ENCODE assay signal across 11 mouse cellular contexts in the genomic region with DNA sequence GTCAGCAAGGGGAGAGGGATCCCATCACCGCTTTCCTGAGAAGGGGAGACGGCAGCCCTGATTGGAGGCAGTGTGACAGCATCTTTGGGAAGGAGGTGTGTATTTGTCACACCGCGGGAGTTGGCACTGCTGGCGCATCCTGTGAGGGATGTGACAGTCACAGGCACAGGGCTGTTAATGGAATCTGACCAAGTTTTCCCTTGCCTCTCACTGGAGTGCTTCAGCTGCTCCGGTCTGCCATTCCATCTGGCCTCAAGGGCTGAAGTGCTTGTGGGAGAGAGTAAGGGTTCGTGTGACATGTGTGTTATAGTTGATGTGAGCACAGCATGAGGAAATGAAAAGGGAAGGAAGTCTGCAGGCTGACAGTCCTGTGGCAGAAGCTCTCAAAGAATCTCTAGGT. TPM values are rescaled to one million over a fixed set of nuclear protein-coding genes. Genes with fewer than 3 reads are reported as not detected.
DNase-seq lines count a peak whose midpoint lies in the region; ATAC-seq lines count a peak whose summit lies in the region.
"Had no signal": no experiment of that assay in that cellular context is flagged by ENCODE, and none has a peak within 500 bp of the region (broad histone marks: within the 10 kb centered on the region; RNA-seq: fewer than 3 reads in every experiment).

No protein-coding gene starts in this region.

- peak; percentile 83 for DNase-seq in forebrain, embryonic 14.5 days (ENCODE audit: low spot score)
- DNase-seq in forebrain, embryonic 11.5 days (ENCODE audit: low spot score): no peak
- DNase-seq in cerebellum, postnatal 36 days: peak; percentile 87 to 89
- DNase-seq in layer of hippocampus, postnatal 10 days (ENCODE audit: low spot score in 2 of 2): peak; percentile 48 to 56
- DNase-seq in right cerebral cortex, adult 2 months (ENCODE audit: low spot score in 2 of 2): peak; percentile 73 to 74
- no peak for DNase-seq in kidney, postnatal 36 days
- no peak for DNase-seq in spleen, postnatal 4 days (ENCODE audit: low spot score in 2 of 2)
- no peak for DNase-seq in urinary bladder, postnatal 36 days (ENCODE audit: low spot score in 2 of 2)
- DNase-seq: heart, postnatal 14 days; lung, postnatal 14 days; spleen, adult 18-20 months had no signal

- WGBS in forebrain, embryonic 14.5 days: 65% methylated on average over 7 of the region's 7 CpGs
- WGBS in forebrain, embryonic 11.5 days: 84% methylated on average over 7 of the region's 7 CpGs

- H3K9ac ChIP-seq in forebrain, embryonic 14.5 days (ENCODE audit: low read length): no peak overlapping the region
- H3K9ac ChIP-seq in forebrain, embryonic 11.5 days (ENCODE audit: low read length): no peak overlapping the region

- ATAC-seq in forebrain, embryonic 14.5 days: peak; percentile 78; the same call in 1 of the 2 replicates
- ATAC-seq in forebrain, embryonic 11.5 days (replicated peaks; ENCODE audit: low FRiP score): no peak

- no peak overlapping the region for H3K4me2 ChIP-seq in forebrain, embryonic 14.5 days (ENCODE audit: low read length)
- no peak overlapping the region for H3K4me2 ChIP-seq in forebrain, embryonic 11.5 days (ENCODE audit: low read depth, low read length, severe bottlenecking)

- no peaks in the 10 kb centered on the region for H3K9me3 ChIP-seq in forebrain, embryonic 14.5 days (replicated peaks; ENCODE audit: control insufficient read depth, low read length)
- H3K9me3 ChIP-seq in forebrain, embryonic 11.5 days (ENCODE audit: control insufficient read depth, low read length): no peaks in the 10 kb centered on the region

- no peaks in the 10 kb centered on the region; the same call in 1 of the 2 replicates for H3K4me1 ChIP-seq in forebrain, embryonic 14.5 days (ENCODE audit: control insufficient read depth, insufficient read depth, low read length)
- H3K4me1 ChIP-seq in forebrain, embryonic 11.5 days (replicated peaks; ENCODE audit: control insufficient read depth, insufficient read depth, low read length): no peaks in the 10 kb centered on the region

- H3K27me3 ChIP-seq in forebrain, embryonic 14.5 days (replicated peaks; ENCODE audit: control insufficient read depth, insufficient read depth, low read length): no peaks in the 10 kb centered on the region
- H3K27me3 ChIP-seq in forebrain, embryonic 11.5 days (ENCODE audit: control insufficient read depth, insufficient read depth, low read length): no peaks in the 10 kb centered on the region

- no peaks in the 10 kb centered on the region for H3K36me3 ChIP-seq in forebrain, embryonic 14.5 days (ENCODE audit: control insufficient read depth, insufficient read depth, low read length)
- H3K36me3 ChIP-seq in forebrain, embryonic 11.5 days (ENCODE audit: control insufficient read depth, insufficient read depth, low read length): no peaks in the 10 kb centered on the region

- H3K4me3 ChIP-seq in forebrain, embryonic 14.5 days (ENCODE audit: low read depth, low read length): no peak overlapping the region
- no peak overlapping the region for H3K4me3 ChIP-seq in forebrain, embryonic 11.5 days (ENCODE audit: low read depth, low read length)

- peak overlapping the region; percentile 33; the same call in 1 of the 2 replicates for H3K27ac ChIP-seq in forebrain, embryonic 14.5 days (ENCODE audit: low read depth, low read length)
- no peak overlapping the region for H3K27ac ChIP-seq in forebrain, embryonic 11.5 days (ENCODE audit: low read depth, low read length)

RNA-seq across cellular contexts. Expression of gene Tbc1d7, which starts 59.0 kb away (rescaled TPM):
- 86.9 and 101 TPM in 2 replicates for polyA plus RNA-seq in forebrain, embryonic 14.5 days (2014; fragmentation: Nextera tagmentation; extraction: Ambion mirVana)
- 70.0 and 74.7 TPM in 2 replicates for polyA plus RNA-seq in forebrain, embryonic 11.5 days (2014; fragmentation: Nextera tagmentation; extraction: Ambion mirVana)
- 10 to 100 TPM; 38.6 to 40.0 TPM for total RNA-seq in layer of hippocampus, postnatal 10 days (2021)

Comparison
In these comparisons a context has a peak if more than half of its experiments do, and no peak if none do; other contexts are left out.
1. DNase-seq: peak in forebrain, embryonic 14.5 days (single experiment), cerebellum, postnatal 36 days (2 of 2), layer of hippocampus, postnatal 10 days (2 of 2) and right cerebral cortex, adult 2 months (2 of 2); none in forebrain, embryonic 11.5 days (single experiment), kidney, postnatal 36 days (0 of 2), spleen, postnatal 4 days (0 of 2) and urinary bladder, postnatal 36 days (0 of 2).